ENCODE assay signal across 8 mouse cellular contexts in the genomic region with DNA sequence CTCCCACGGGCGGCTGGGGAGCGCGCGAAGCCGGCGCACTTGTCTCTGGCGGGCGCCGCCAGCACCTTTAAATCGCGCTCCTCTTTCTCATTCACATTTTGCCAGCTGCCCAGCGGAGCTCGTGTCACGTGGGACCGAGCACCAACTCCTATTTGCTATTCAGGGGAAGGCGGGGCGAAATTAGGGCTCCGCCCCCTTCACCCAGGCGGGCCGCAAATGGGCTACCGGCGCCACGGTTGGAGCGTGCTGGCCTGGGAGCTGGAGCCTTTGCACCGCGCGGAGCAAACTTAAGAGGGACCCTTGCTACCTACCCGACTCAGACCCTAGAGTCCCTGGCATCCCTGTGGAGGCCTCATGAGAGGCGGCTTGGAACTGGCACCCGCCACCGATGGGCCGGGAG. TPM values are rescaled to one million over a fixed set of nuclear protein-coding genes. Genes with fewer than 3 reads are reported as not detected.
DNase-seq lines count a peak whose midpoint lies in the region; ATAC-seq lines count a peak whose summit lies in the region.

A gene (minus strand): TSS at position 60 of the 400 bp plus-strand sequence.

- DNase-seq in thymus, postnatal 0 days (ENCODE audit: low spot score), result peak; percentile 9
- no peak for DNase-seq in thymus, postnatal 36 days
- DNase-seq in kidney, adult 11 months, result peak; percentile 24
- DNase-seq in retina, postnatal 1 day, result peak; percentile 85
- DNase-seq in left cerebral cortex, postnatal 36 days (ENCODE audit: low spot score in 2 of 2), result no peak
- no peak for DNase-seq in urinary bladder, adult 18-20 months (ENCODE audit: low spot score in 2 of 2)

- WGBS in forebrain, embryonic 12.5 days, result under 1% methylated on average over 33 of the region's 33 CpGs
- WGBS in lung, embryonic 15.5 days, result under 1% methylated on average over 33 of the region's 33 CpGs

- ATAC-seq in forebrain, embryonic 12.5 days (ENCODE audit: low FRiP score), result peak; percentile 83
- peak; percentile 70; the same call in 1 of the 2 replicates for ATAC-seq in lung, embryonic 15.5 days (ENCODE audit: borderline replicate concordance, extremely low read depth, low FRiP score, low TSS enrichment)

- H3K4me1 ChIP-seq in forebrain, embryonic 12.5 days, result peaks cover 77% of the 10 kb centered on the region
- H3K4me1 ChIP-seq in lung, embryonic 15.5 days, result peaks cover 26% of the 10 kb centered on the region

- peak within 1 kb of the TSS; percentile 55 for H3K9ac ChIP-seq in forebrain, embryonic 12.5 days
- H3K9ac ChIP-seq in lung, embryonic 15.5 days, result no peak within 1 kb of the TSS

- intact Hi-C loops in left cerebral cortex, postnatal 36 days (cut with DNase I), result no loop called here

- H3K27me3 ChIP-seq in forebrain, embryonic 12.5 days, result peaks cover 97% of the 10 kb centered on the region
- peaks cover 100% of the 10 kb centered on the region for H3K27me3 ChIP-seq in lung, embryonic 15.5 days

- H3K9me3 ChIP-seq in forebrain, embryonic 12.5 days, result no peaks in the 10 kb centered on the region
- H3K9me3 ChIP-seq in lung, embryonic 15.5 days, result no peaks in the 10 kb centered on the region

- H3K27ac ChIP-seq in forebrain, embryonic 12.5 days, result peak within 1 kb of the TSS; percentile 31
- no peak within 1 kb of the TSS for H3K27ac ChIP-seq in lung, embryonic 15.5 days

- H3K36me3 ChIP-seq in forebrain, embryonic 12.5 days (replicated peaks), result no peaks in the 10 kb centered on the region
- no peaks in the 10 kb centered on the region for H3K36me3 ChIP-seq in lung, embryonic 15.5 days

- peak within 1 kb of the TSS; percentile 70 for H3K4me2 ChIP-seq in forebrain, embryonic 12.5 days
- peak within 1 kb of the TSS; percentile 83 for H3K4me2 ChIP-seq in lung, embryonic 15.5 days

- peak within 1 kb of the TSS; percentile 43 for H3K4me3 ChIP-seq in forebrain, embryonic 12.5 days (replicated peaks)
- peak within 1 kb of the TSS; percentile 46 for H3K4me3 ChIP-seq in lung, embryonic 15.5 days

RNA-seq across cellular contexts. Expression of the gene that starts here (rescaled TPM):
- polyA plus RNA-seq in thymus, postnatal 0 days (2015; fragmentation: Nextera tagmentation; extraction: Ambion mirVana), result 0.09 and 0.17 TPM in 2 replicates
- 26.9 and 28.0 TPM in 2 replicates for polyA plus RNA-seq in forebrain, embryonic 12.5 days (2016; fragmentation: Nextera tagmentation; extraction: Ambion mirVana)
- polyA plus RNA-seq in lung, embryonic 15.5 days (2015; fragmentation: Nextera tagmentation; extraction: Ambion mirVana), result 0.16 TPM in 1 of 2 replicates, not detected in the other
- under 1 TPM in 1 of 2 experiments, not detected in 1; 0.45 TPM for total RNA-seq in left cerebral cortex, postnatal 36 days (2021)

Comparison
In these comparisons a context has a peak if more than half of its experiments do, and no peak if none do; other contexts are left out.
1. RNA of the gene that starts here (polyA plus RNA-seq): 26.9 to 28.0 TPM in forebrain, embryonic 12.5 days; 0.16 TPM in lung, embryonic 15.5 days and 0.09 to 0.17 TPM in thymus, postnatal 0 days; every median in the first group is over 10 times any median in the second.
2. Peak in DNase-seq in thymus, postnatal 0 days; RNA of the gene not detected or under 1 TPM.
3. Peak in ATAC-seq, H3K4me3 ChIP-seq and H3K4me2 ChIP-seq in lung, embryonic 15.5 days; RNA of the gene not detected or under 1 TPM.
4. DNase-seq: peak in kidney, adult 11 months (single experiment) and retina, postnatal 1 day (single experiment); none in thymus, postnatal 36 days (0 of 2), left cerebral cortex, postnatal 36 days (0 of 2) and urinary bladder, adult 18-20 months (0 of 2).